Mouse (Mus musculus) liver, embryonic 16.5 days (tissue): ENCODE measurements around the gene Aldh1l2. TPM values are rescaled to one million over a fixed set of nuclear protein-coding genes. Genes with fewer than 3 reads are reported as not detected.
A peak's percentile ranks its signal among the peaks of the same experiment; 100 is the strongest.
"Not testable (repeated sequence)": the region's sequence is repeated elsewhere in the genome, so short reads cannot be mapped to it uniquely, and the experiment has no call there.

Experiments
- ATAC-seq: fragments of 200-750 bp; cut with Nextera tagmentation; 2 replicates; pipeline ENCODE4 v1.8.0; 2017; ENCODE audit warnings: low read depth, mild to moderate bottlenecking, moderate number of reproducible peaks, moderate library complexity
- H3K27ac ChIP-seq: fragments of 300-500 bp; sonication (generic); 2 replicates; pipeline ENCODE4 v1.5.1; 2014; ENCODE audit warnings: mild to moderate bottlenecking, low read length
- H3K27me3 ChIP-seq: fragments of 300-500 bp; sonication (generic); 2 replicates; pipeline ENCODE4 v1.6.1; 2014; ENCODE audit warnings: low read depth, low read length, mixed read lengths; ENCODE audit not compliant: control insufficient read depth, insufficient read depth
- H3K36me3 ChIP-seq: fragments of 300-500 bp; sonication (generic); 2 replicates; pipeline ENCODE4 v1.6.1; 2014; ENCODE audit warnings: mild to moderate bottlenecking; ENCODE audit not compliant: control insufficient read depth, insufficient read depth
- H3K4me1 ChIP-seq: fragments of 300-500 bp; sonication (generic); 2 replicates; pipeline ENCODE4 v1.6.1; 2014; ENCODE audit warnings: low read depth, low read length, mixed read lengths; ENCODE audit not compliant: control insufficient read depth
- H3K4me2 ChIP-seq: fragments of 300-500 bp; sonication (generic); 2 replicates; pipeline ENCODE4 v1.6.1; 2014; ENCODE audit warnings: low read depth, low read length, mixed read lengths
- H3K4me3 ChIP-seq: fragments of 300-500 bp; sonication (generic); 2 replicates; pipeline ENCODE4 v1.5.1; 2014; ENCODE audit warnings: low read depth, mild to moderate bottlenecking, low read length
- H3K9ac ChIP-seq: fragments of 300-500 bp; sonication (generic); 2 replicates; pipeline ENCODE4 v1.6.1; 2014; ENCODE audit warnings: low read depth, low read length
- H3K9me3 ChIP-seq: fragments of 300-500 bp; sonication (generic); replicated peaks from 2 replicates; pipeline ENCODE4 v1.6.1; 2016; ENCODE audit warnings: low read length; ENCODE audit not compliant: control insufficient read depth
- WGBS: fragments of 180-500 bp; shearing (Covaris S2); extraction: QIAGEN DNeasy Blood & Tissue Kit; methylation state at CpG from one replicate; pipeline ENCODE4 v1.1.7; 2014; ENCODE audit not compliant: insufficient replicate concordance; 5-methylcytosine and 5-hydroxymethylcytosine counted together
- polyA plus RNA-seq: library from polyadenylated mRNA; unstranded; fragments of >200 nt; fragmentation: Nextera tagmentation; extraction: Ambion mirVana; gene quantifications from 2 replicates; pipeline ENCODE4 v1.2.1, GENCODE M21; 2015

Gene Aldh1l2
- polyA plus RNA-seq, 1 experiment from 2014 or later: 0.44 TPM

- Histone ChIP-seq H3K9ac (no peak overlapping the region), H3K4me1 (no peaks in the 10 kb centered on the region; the same call in 1 of the 2 replicates), H3K36me3 (no peaks in the 10 kb centered on the region), H3K27ac (no peak overlapping the region), H3K4me2 (no peak overlapping the region), H3K27me3 (peaks cover 3% of the 10 kb centered on the region; the same call in 1 of the 2 replicates), H3K4me3 (no peak overlapping the region), H3K9me3 (no peaks in the 10 kb centered on the region)
- no peak for ATAC-seq
- WGBS: 56% methylated on average over 6 of the region's 6 CpGs
Measured at GRCm38 (mm10) chr10:83539311-83539980, 5.5 kb upstream of the Aldh1l2 start.

- Histone ChIP-seq H3K27me3 (peaks cover 25% of the 10 kb centered on the region), H3K27ac (no peak overlapping the region), H3K4me2 (no peak overlapping the region), H3K9ac (no peak overlapping the region), H3K36me3 (no peaks in the 10 kb centered on the region), H3K4me1 (no peaks in the 10 kb centered on the region), H3K4me3 (no peak overlapping the region), H3K9me3 (no peaks in the 10 kb centered on the region)
- 12% methylated on average over 1 of the region's 1 CpGs for WGBS
- ATAC-seq: no peak
Measured at GRCm38 (mm10) chr10:83536436-83536835, 2.5 kb upstream of the Aldh1l2 start.

GRCm38 (mm10) chr10:83533258-83533909 lies 556 bp downstream of the Aldh1l2 start:
- ATAC-seq: peak; percentile 38; the same call in 1 of the 2 replicates
- no peak overlapping the region for H3K27ac ChIP-seq
- WGBS: 5% methylated on average over 27 of the region's 27 CpGs
- no peaks in the 10 kb centered on the region for H3K36me3 ChIP-seq
- H3K4me2 ChIP-seq: peak overlapping the region; percentile 71
- H3K4me3 ChIP-seq: peak overlapping the region; percentile 47
- no peaks in the 10 kb centered on the region for H3K4me1 ChIP-seq
- H3K9me3 ChIP-seq: no peaks in the 10 kb centered on the region
- no peak overlapping the region for H3K9ac ChIP-seq
- H3K27me3 ChIP-seq: peaks cover 25% of the 10 kb centered on the region

GRCm38 (mm10) chr10:83530384-83530967 lies 3.5 kb downstream of the Aldh1l2 start:
- H3K4me1 ChIP-seq: no peaks in the 10 kb centered on the region
- H3K36me3 ChIP-seq: no peaks in the 10 kb centered on the region
- H3K4me3 ChIP-seq: no peak overlapping the region
- ATAC-seq: no peak
- WGBS: 59% methylated on average over 6 of the region's 6 CpGs
- peaks cover 25% of the 10 kb centered on the region for H3K27me3 ChIP-seq
- H3K4me2 ChIP-seq: no peak overlapping the region
- H3K9ac ChIP-seq: no peak overlapping the region
- no peak overlapping the region for H3K27ac ChIP-seq
- no peaks in the 10 kb centered on the region for H3K9me3 ChIP-seq

- not testable (repeated sequence) for H3K9ac ChIP-seq, H3K36me3 ChIP-seq, H3K4me3 ChIP-seq, H3K27me3 ChIP-seq, H3K4me1 ChIP-seq, H3K27ac ChIP-seq, H3K4me2 ChIP-seq, ATAC-seq, H3K9me3 ChIP-seq
Measured at GRCm38 (mm10) chr10:83524238-83524637, 9.7 kb downstream of the Aldh1l2 start.

GRCm38 (mm10) chr10:83520990-83521389 lies 12.9 kb downstream of the Aldh1l2 start:
- WGBS: 70% methylated on average over 4 of the region's 4 CpGs
- Histone ChIP-seq H3K27ac (no peak overlapping the region), H3K9ac (no peak overlapping the region), H3K4me3 (no peak overlapping the region), H3K4me1 (no peaks in the 10 kb centered on the region), H3K36me3 (no peaks in the 10 kb centered on the region), H3K9me3 (no peaks in the 10 kb centered on the region), H3K27me3 (no peaks in the 10 kb centered on the region), H3K4me2 (no peak overlapping the region)
- ATAC-seq: no peak

GRCm38 (mm10) chr10:83513736-83514135 lies 20.2 kb downstream of the Aldh1l2 start:
- no peak overlapping the region for H3K27ac ChIP-seq
- ATAC-seq: no peak
- 74% methylated on average over 8 of the region's 8 CpGs for WGBS
- no peaks in the 10 kb centered on the region for H3K36me3 ChIP-seq
- H3K4me3 ChIP-seq: no peak overlapping the region
- H3K4me2 ChIP-seq: no peak overlapping the region
- no peaks in the 10 kb centered on the region for H3K27me3 ChIP-seq
- no peaks in the 10 kb centered on the region for H3K4me1 ChIP-seq
- H3K9ac ChIP-seq: no peak overlapping the region
- no peaks in the 10 kb centered on the region for H3K9me3 ChIP-seq

- H3K27ac ChIP-seq: no peak overlapping the region
- no peaks in the 10 kb centered on the region for H3K36me3 ChIP-seq
- H3K4me2 ChIP-seq: no peak overlapping the region
- H3K4me1 ChIP-seq: no peaks in the 10 kb centered on the region
- 46% methylated on average over 5 of the region's 5 CpGs for WGBS
- no peak overlapping the region for H3K9ac ChIP-seq
- H3K27me3 ChIP-seq: no peaks in the 10 kb centered on the region
- no peak overlapping the region for H3K4me3 ChIP-seq
- ATAC-seq: no peak
- no peaks in the 10 kb centered on the region for H3K9me3 ChIP-seq
Measured at GRCm38 (mm10) chr10:83511304-83511703, 22.6 kb downstream of the Aldh1l2 start.

GRCm38 (mm10) chr10:83508962-83509660 lies 24.8 kb downstream of the Aldh1l2 start:
- 38% methylated on average over 8 of the region's 8 CpGs for WGBS
- no peak for ATAC-seq
- H3K36me3 ChIP-seq: no peaks in the 10 kb centered on the region

More at GRCm38 (mm10) chr10:83508962-83509660, 24.8 kb downstream of the Aldh1l2 start:
- Histone ChIP-seq H3K27ac (no peak overlapping the region), H3K27me3 (no peaks in the 10 kb centered on the region), H3K9ac (no peak overlapping the region), H3K4me3 (no peak overlapping the region), H3K4me2 (no peak overlapping the region), H3K9me3 (no peaks in the 10 kb centered on the region), H3K4me1 (no peaks in the 10 kb centered on the region)
